Mouse (Mus musculus) adrenal gland (tissue): ENCODE data around the gene Rrnad1.

Experiments
- intact Hi-C: fragments of 180-260 bp; cut with DNase I; formaldehyde crosslinking; loops from one replicate; pipeline ENCODE4 v1.15.1; 2025
- long read RNA-seq, 2 experiments: library from polyadenylated mRNA; unstranded; transcript quantifications; one replicate each; pipeline ENCODE4 v2.0.0; 2020; ENCODE audit warnings: borderline replicate concordance in 1 of 2; ENCODE audit not compliant: insufficient replicate concordance in 1 of 2

Gene Rrnad1
- long read RNA-seq, experiment 1, partial matches to known transcripts, result 2 of 20 reads
- long read RNA-seq, experiment 1, other reads (novel, unspliced or antisense), result 14 of 20 reads
- long read RNA-seq, experiment 2, transcript Rrnad1-201 (8 exons, 2,492 nt), result major isoform, 6 of 19 reads
- long read RNA-seq, experiment 2, partial matches to known transcripts, result 0 of 19 reads
- long read RNA-seq, experiment 2, other reads (novel, unspliced or antisense), result 13 of 19 reads

DNA sequence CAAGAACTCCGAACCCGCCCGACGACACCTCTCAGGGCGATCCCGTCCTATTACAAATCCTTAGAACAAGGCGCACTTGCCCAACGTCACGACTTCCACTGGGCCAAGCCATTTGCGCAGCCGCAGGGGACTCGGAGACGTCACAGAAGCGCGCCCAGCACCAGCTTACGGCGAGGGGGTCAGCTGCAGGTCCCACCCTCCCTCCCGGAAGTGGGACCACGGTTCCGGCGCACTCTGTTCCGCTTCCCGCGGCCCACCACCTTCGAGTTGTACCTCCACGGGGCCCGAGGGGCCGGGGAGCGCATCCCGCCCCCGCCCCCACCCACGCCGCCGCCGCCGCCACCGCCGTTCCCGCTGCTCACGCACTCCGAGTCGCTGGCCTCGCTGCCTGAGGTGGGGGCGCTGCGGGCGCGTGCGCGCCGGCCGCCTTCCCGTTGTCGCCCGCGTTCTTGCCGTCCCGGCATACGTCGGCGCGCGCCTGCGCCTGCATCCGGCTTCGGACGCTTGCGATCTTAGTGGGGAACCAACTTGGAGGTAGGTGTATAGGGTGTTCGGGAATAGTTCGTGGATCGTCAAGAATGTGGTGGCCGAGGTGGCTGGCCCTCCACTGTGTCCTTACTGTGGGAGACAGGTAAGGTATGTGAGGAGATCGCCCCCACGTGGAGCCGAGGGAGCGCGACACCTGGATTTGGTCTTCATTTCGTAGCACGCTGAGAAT, at the start of gene Rrnad1, which contains the start of gene Isg20l2:
TSS of gene Rrnad1 (minus strand) at position 640 of the 718 bp plus-strand sequence.
TSS of gene Isg20l2 (plus strand) at position 237 of the 718 bp plus-strand sequence.
- intact Hi-C loops, result loop anchor here (10.0 kb wide), 2 partner anchors 55 to 145 kb away; partner anchors contain the start of gene Ttc24

DNA sequence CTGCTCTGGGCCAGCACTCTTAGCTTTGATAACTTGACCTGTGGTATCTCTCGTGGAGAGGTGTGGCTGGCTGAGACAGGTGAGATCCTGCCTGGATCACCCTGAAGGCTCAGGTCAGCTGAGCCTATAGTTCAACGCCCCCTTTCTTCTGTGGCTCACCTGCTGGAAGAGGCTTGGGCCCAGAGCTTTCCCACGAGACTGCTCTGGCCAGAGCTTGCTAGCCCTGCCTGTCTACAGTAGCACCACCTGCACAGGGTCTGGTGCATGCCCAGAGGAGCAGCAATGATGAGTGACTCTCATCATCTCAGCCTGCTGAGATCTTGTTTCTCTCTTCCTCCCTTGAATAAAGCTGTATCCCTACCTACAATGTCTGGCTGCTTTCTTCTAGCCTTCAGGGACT, 49.6 kb upstream of the Rrnad1 start:
- intact Hi-C loops, result loop anchor here (10.0 kb wide), 1 partner anchor 45 kb away; the partner anchor contains the start of genes Isg20l2 and Rrnad1

DNA sequence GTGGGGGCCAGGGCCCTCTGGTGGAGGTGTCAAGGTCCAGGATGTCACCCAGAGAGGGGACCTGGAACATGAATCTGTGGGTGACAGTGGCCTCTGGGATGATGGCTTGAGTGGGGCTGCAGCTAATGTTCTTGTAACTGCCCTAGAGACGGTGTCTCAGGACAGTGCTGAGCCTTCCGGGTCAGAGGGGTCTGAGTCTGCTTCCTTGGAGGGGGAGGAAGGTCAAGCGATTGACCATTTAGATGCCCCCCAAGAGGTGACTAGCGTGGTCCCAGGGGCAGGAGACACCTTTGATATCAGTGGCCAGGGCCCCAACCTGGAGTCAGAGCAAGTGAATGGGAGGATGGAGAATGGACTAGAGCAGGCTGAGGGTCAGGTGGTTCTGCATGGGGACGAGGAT, 49.0 kb upstream of the Rrnad1 start:
- intact Hi-C loops, result no loop called here

DNA sequence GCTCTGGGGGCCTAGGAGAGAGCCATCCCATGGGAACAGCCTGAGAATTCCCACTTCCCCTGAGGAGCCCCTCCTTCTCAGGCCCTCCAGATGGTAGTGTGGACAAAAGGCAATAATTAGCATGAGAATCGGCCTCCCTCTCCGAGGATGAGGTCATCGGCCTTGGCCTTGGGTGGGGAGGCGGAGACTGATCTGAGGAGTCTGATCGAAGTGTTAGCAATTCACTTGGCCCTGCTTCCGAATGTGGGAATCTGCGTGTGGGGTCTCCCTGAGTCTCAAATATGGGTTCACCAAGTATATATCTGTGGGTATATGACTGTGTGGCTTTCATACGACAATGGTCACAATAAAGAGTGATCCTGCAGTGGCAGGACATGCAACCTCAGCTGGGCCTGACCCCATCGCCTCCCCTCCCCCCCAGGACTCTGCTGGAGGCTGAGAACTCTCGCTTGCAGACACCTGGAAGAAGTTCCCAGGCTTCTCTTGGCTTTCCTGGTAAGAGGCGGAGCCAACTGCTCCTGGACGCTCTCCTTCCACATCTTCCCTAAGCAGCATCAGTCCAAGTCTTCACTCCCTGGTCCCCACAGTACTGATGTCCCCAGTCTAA, 44.0 kb upstream of the Rrnad1 start:
- intact Hi-C loops, result no loop called here

DNA sequence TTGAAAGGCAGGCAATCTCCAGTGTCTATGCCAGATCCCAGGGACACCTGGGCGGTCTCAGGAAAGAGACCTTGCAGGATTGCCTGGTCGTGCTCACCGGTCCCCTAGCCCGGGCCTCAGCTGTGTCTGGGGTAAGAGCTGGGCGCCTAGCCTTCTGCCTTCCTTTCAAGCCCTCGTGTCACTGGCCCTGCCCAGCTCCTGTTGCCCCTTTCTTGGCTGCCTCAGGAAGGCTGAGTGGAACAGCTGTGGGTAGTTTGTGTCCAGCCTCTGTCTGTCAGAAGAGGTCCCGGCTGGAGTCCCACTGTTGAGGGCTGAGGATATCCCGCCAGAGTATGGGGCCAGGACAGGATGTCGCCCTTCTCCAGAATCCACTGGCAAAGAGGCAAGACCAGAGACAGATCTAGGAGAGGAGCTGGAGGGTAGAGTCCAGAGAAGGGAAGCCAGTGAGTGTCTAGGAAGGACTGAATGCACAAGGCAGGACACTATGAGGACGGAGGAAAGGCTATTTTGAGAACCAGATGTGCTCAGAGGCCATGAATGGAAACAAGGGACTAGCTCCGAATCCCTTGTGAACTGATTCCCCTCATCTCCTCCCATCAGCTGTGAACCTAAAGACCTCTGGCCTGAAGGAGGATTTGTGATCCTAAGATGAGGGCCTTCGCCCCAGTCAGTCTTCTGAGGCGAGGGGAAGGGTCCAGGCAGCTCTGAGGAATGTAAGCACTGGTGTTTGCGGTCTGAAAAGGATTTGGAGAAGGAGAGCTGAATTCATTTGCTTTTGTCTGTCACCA, 43.3 kb upstream of the Rrnad1 start:
- intact Hi-C loops, result no loop called here

DNA sequence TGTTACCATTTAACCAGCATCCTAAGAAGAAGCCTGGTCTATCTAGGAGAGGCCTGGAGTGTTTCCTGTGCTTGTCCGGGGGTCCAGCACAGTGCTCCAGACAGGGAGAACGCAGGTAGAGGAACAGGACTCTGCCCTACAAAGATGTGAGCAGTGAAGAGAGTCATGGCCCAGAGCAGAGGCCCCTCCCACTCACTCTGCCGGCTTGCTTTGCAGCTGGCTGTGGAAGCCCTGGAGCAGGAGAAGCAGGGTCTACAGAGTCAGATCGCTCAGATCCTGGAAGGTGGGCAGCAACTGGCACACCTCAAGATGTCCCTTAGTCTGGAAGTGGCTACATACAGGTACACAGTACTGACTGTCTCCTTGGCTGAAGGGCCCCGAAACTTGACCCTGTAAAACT, 42.3 kb upstream of the Rrnad1 start:
- intact Hi-C loops, result no loop called here

DNA sequence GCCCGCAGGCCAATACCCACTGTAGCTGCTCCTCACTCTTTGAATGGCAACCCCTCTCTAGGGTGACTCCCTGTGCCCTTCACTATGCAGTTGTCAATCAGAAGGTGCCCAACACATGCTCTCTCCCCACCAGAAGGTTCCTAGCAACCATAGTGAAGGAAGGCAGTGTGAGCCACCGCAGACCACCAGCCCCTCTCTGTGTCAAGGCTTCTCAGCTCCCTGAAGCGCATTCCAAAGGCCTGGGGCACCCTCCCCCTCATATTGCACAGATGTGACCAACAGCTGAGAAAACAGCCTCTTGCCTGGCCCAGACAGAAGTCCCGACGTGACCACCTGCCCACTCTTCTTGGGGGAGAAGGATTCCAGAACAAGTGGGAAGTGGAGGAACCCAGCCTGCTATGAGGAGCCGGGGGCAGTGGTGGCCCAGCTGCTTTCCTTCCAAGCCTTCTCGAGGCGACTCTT, 41.7 kb upstream of the Rrnad1 start:
- intact Hi-C loops, result no loop called here

DNA sequence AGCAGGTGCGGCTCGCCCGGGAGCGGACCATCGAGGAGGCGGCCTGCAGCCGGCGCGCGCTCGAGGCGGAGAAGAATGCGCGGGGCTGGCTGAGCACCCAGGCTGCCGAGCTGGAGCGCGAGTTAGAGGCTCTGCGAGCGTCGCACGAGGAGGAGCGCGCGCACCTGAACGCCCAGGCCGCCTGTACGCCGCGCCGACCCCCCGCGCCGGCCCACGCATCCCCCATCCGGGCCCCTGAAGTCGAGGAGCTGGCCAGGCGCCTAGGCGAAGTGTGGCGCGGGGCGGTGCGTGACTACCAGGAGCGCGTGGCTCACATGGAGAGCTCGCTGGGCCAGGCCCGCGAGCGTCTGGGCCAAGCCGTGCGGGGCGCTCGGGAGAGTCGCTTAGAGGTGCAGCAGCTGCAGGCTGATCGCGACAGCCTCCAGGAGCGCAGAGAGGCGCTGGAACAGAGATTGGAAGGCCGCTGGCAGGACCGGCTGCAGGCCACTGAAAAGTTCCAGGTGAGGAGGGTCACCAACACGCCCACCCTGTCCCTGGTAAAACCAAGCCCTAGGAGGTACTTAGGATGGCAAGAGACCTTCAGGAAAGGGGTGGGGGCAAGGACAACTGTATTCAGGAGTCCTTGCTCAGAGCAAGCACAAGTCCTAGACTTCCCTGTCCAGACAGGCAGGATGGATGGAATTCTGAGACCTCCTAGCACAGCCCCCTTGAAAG, 41.1 kb upstream of the Rrnad1 start:
- intact Hi-C loops, result no loop called here

DNA sequence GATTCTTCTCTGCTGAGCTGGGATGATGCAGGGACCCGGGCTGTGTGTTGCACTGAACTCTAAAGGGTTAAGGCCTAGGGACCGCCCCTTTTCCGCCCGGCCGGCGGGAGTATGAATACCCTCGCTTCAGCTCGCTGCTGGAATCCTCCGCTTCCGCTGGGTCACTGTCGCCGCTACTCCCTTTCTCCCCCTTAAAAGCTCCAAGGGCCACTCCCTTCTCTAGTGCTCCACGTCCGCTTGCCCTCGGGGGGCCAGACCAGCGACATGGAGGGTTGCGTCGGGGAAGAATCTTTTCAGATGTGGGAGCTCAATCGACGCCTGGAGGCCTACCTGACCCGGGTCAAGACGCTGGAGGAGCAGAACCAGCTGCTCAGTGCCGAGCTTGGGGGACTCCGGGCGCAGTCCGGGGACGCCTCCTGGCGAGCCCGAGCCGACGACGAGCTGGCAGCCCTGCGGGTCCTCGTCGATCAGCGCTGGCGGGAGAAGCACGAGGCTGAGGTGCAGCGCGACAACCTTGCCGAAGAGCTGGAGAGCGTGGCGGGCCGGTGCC, 40.5 kb upstream of the Rrnad1 start, which contains the start of gene Nes:
TSS of gene Nes (plus strand) at position 140 of the 550 bp plus-strand sequence.
- intact Hi-C loops, result loop anchor here (1.0 kb wide), 1 partner anchor 16 kb away; no protein-coding TSS in a partner anchor

DNA sequence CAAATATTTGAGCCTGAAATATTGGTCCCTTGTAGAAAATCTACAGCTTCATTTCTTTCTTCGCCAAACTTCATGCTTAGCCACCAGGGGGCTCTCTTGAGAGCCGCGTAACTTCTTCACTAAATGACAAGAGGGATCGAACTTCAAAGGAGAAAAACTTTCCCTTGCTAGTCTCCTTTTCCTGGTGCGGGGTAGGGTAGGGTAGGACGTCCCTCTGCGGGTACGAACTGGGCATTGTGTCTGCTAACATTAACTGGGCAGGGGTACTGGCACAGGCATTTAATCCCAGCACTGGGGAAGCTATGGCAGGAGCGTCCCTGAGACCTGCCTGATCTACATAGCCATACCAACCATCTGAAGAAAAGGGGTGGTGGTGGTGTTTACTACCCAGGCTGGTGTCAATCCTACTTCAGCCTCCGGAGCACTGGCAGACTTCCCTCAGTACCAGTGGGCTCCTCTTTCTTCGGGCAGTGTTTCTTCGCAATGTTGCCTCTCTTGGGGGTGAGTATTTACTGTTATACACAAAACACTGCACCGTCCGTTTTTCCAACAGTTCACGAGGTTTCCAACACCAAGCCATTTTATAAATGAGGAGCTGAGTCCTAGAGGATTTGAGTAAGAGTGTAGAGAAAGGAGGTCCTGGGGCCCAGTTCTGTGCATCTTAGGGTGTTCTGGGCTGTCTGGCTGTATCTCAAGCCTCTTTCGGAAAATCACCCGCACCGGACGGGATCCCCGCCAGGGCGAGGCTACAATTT, 39.8 kb upstream of the Rrnad1 start:
- intact Hi-C loops, result loop anchor here (1.0 kb wide), 1 partner anchor 17 kb away; no protein-coding TSS in a partner anchor

DNA sequence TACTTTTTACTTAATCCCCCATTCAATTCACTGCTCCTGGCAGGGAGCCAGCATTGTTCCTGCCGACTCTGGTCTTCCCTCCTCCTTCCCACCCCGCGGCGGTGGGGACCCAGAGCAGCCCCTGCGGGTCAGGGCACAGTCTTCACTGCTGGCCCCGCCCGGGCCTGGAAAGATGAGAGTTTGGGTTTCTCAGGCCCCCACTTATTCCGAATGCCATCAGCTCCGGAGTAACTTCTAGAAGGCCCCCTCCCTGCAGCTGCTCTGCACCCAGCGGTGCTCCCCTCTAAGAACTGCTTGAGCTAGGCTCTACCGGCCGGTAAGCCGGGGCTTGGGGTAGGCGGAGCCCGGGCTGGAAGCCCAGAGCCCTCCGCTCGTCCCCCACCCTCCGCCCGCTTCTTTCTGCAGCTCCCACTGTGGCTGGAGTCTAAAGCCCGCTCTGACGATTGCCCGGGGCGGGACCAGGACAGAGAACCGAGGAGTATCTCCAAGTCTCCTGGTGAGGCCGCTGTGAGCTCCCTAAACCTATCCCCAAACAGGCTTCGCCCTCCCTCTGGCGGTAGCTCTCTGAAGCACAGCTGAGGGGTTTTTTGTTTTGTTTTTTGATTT, 30.2 kb upstream of the Rrnad1 start:
- intact Hi-C loops, result loop anchor here (2.0 kb wide), 1 partner anchor 22 kb away; no protein-coding TSS in a partner anchor

DNA sequence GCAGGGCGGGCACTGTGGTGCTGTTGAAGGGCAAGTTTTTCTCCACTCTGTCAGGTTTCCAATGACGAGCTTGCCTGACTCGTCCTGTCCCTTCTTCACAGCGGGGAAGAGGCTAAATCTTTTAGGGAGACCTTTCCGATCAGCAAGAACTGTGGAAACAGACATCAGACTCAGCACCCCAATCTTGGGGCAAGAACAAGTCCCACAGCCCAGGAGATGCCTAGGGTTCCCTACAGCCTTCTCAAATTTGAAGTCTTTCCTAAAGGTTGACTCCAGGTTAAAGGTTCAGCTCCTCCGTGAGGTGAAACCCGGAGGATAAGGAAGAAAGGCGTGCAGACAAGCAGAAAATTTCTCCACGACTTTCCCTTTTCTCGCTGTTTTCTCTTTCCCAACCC, 29.7 kb upstream of the Rrnad1 start:
- intact Hi-C loops, result loop anchor here (2.0 kb wide), 1 partner anchor 21 kb away; no protein-coding TSS in a partner anchor

DNA sequence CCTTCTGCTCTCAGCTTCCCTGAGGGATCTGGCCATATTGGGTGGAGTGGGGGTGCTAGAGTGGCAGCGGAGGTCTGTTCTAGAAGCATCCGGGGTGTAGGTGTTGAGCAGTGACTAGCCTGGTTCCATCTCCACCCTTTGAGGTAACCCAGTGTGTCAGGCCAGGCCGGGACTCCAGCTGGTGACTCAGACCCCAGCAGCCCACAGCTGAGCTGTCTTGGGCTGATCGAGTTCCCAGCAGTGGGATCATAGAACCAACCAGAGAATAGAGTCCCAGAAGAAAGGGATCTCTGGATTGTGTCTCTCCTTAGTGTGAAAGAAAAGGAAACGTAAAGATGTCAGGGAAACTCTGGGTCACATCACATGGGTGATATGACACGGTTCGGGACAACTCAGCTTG, 28.9 kb upstream of the Rrnad1 start:
- intact Hi-C loops, result no loop called here

DNA sequence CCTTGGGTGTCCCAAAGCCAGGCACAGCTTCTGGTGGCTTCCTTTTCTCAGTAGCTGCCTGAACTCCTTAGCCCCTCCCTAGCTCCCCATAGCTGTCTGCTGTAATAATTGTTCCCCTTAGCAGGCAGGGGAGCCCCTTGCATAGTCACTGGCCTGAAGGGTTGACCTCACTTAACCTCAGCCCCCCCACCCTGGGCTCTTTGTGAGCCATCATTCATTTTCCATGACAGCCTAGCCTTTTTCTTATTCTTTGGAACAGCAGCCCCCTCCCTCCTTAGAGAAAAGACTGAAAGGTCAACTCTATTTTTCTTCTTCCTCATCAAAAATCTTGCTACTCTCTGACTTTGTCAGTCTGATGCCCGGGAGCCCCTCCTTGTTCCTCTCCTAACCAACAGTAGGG, 28.4 kb upstream of the Rrnad1 start:
- intact Hi-C loops, result no loop called here

DNA sequence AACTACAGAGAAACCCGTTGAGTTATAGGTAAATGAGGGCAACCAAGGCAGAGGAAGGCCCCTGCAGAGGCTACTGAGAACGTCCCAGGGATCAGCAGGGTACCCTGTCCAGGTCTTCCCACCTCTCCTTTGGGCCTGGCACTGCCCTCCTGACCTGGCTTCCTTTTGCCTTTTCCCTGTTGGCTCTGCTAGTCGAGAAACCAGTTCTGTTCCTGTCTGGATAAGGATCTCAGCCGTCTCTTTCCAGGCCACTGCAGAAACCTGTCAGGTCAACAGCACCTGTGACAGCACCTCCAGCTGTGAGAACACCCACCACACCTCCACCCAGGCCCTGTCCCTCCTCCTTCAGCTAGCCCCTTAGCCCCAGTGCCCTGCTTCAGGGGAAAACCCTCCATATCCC, 28.0 kb upstream of the Rrnad1 start:
- intact Hi-C loops, result no loop called here

DNA sequence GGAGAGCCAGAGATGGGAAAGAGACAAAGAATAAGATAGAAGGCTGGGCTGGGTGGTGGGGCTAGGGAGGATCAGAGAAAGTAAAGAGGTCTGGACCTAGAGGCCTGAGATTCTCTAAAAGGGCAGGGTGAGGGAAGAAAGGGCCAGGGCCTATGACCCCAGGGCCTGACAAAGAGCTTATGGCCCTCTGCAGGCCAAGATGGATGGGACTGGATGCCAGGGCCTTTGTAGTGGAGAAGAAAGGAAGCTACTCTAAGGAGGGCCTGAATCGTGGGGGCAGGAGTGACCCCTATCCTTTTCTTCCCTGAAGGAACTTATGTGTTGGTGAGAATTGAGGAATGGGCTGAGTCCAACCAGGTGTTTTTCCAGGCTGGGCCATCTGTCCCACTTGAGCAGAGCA, 27.5 kb upstream of the Rrnad1 start:
- intact Hi-C loops, result no loop called here

DNA sequence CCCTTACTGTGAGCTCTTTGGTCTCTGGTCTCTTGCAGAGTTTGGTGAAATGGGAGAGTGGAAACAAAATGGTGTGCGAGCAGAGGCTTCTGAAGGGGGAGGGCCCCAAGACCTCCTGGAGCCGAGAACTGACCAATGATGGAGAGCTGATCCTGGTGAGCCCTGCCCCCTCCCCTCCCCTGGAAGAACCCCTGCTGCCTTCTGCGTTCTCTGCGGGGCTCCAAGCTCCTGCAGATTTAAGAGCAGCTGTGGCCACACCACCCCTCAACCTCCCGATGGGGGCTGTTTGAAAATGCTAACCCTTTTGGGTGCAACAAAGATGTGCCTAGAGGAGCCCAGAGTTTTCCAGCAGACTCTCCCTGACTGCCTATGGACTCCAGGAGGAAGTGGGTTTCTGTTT, 21.9 kb upstream of the Rrnad1 start:
- intact Hi-C loops, result no loop called here

DNA sequence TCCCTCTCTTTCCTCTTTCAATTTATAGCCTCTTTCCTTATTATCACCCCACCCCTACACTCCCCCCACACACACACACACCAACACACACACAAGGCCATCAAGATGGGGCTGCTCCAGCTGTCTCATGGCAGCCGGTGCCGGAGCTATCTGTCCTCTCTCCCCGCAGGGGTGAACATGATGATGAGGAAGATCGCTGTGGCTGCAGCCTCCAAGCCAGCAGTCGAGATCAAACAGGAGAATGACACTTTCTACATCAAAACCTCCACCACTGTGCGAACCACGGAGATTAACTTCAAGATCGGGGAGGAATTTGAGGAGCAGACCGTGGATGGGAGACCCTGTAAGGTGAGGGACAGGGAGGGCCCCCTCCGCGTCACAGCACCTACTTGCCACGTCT, 21.4 kb upstream of the Rrnad1 start:
- intact Hi-C loops, result no loop called here

DNA sequence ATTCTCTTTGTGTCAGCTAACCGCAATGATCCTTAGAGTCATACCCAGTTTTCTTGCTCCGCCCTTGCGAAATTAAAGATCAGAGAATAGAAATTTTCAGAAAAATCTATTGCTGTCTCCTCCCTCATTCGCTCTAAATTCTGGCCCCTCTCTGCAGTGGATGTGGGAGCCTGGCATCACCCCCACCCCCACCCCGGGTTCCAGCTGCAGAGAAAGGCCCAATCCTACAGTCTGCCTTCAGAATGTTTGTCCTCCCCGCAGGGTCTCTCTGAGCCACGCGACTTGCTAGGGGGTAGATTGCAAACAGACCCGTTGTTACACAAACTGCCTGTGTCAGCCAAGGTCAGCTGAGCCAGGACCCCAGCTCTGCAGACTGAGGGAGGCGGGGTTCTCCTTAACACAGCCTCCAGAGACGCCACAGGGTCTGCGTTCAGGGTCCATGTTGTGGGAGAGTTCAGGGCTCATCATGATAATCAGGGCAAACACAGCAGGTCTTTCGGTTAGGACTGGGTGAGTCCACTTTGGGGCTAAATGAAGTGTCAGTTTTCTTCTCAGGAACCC, 19.5 kb upstream of the Rrnad1 start:
- intact Hi-C loops, result no loop called here
